Mouse (Mus musculus) brain, embryonic 14.5 days (tissue): ENCODE measurements at regions not wholly inside any gene's neighbourhood (a gene's known extent, or its start where the extent isn't known, plus 50 kb on each side); places are given as distances from the start of the nearest gene placed in this dataset.

ENCODE experiments used
- DNase-seq: peaks from one replicate; pipeline ENCODE4 v3.0.0-alpha.2; 2011; ENCODE audit warnings: low read depth
- CTCF ChIP-seq: fragments of 200-500 bp; IDR thresholded peaks from 2 replicates; pipeline ENCODE4 v1.5.1; 2012; ENCODE audit warnings: inconsistent platforms, mild to moderate bottlenecking, moderate library complexity, borderline replicate concordance; ENCODE audit not compliant: insufficient read depth, insufficient read length; ENCODE audit errors: extremely low read depth
- POLR2A ChIP-seq: fragments of 200-500 bp; IDR thresholded peaks from 2 replicates; pipeline ENCODE4 v1.6.1; 2012; ENCODE audit warnings: mild to moderate bottlenecking, inconsistent platforms, borderline replicate concordance; ENCODE audit not compliant: poor library complexity, insufficient read depth, insufficient read length, severe bottlenecking; ENCODE audit errors: extremely low read depth

DNA sequence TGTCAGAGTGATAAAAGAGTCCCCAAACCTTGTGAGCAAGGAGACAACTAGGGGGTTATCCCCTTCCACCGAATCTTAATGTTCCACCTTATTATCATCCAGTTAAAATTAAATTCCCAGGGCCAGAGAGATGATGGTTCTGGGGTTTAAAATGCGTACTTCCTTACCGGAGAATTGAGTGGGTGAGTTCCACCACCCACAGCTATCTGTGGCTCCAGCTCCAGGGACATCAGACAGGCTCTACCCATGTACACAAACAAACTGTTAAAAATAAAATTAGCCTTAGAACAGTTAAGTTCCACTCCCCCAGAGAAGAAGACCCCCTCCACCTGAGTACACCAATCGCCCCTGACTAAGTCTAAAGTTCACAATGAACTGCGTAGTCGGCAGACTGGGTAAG, 52.0 kb upstream of the Mgat5 start:
- TF ChIP-seq POLR2A (no peak), CTCF (no peak)
- no peak for DNase-seq

DNA sequence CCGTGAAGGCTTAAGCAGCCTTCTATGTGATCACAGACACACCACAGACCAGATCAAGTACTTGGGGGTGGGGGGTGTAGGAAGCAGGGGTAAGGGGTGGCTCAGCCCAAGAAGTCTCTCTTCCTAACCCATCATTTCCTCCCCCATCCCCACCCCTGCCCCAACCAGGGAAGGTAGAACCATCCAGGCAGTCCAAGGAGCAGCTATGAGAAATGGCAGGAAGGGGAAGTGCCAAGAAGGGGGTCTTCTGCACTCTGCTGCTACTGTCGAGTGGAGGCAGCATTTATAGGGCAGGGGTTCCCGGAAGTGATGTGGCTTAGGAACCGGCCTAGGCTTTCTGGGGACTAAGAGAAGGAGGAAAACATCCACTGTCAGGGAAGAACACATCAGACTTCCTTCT, 69.3 kb upstream of the Mgat5 start:
- no peak for DNase-seq
- TF ChIP-seq CTCF (no peak), POLR2A (no peak)

DNA sequence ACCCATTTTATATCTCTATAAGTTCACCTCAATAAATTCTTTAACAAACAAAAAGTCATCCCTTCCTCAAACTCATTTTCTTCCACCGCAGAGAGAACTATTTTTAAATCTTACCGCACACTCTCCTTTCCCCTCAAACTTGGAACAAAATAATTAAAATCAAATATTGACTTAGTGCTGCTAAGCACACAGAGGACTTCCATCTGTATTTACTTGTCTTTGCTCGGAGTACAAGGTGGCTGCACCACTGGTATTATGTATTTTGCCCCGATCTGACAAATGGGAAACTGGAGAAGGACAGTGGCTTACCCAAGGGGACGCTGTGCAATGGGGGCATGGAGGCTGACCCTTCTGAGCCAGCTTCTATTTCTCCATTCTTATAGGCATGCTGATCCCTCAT, 72.9 kb upstream of the Mgat5 start:
- DNase-seq, result no peak
- TF ChIP-seq CTCF (no peak), POLR2A (no peak)

DNA sequence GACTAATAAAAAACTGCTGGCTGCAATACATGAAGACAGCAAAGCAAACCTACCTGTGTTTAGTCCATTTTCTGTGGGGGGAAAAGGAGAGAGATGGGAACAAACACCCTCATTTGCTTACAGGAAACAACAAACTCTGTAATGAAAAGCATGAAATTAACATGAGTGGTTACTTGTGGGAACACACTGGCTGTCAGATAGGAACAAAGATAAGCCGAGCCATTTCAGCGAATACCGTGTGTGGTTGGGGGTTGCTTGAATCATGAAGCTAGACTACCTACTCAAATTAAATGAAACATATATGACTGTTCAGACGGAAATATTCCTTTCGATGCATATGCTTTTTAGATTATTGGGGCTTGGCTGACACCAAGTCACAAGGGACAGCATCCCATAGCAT, 80.0 kb upstream of the Mgat5 start:
- DNase-seq, result peak; percentile 31
- TF ChIP-seq CTCF (no peak), POLR2A (no peak)

DNA sequence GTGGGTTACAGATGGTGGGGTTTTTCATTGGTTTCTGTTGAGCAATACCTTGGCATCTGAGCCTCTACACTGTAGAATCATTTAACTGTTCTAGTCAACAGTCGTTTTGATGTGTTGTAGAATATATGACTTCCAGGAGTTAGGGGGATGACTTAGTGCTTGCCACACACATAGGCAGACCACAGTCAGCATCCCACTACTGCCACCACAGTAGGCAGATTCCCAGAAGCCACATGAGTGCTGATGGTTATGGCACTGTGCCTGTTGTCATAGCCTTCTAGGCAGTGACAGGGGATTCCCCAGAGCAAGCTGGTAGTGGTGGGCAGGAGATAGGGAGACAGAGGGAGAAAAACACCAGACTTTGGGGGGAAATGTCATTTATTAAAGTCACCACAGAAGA, 86.8 kb upstream of the Mgat5 start:
- no peak for TF ChIP-seq POLR2A
- no peak for TF ChIP-seq CTCF
- no peak for DNase-seq

DNA sequence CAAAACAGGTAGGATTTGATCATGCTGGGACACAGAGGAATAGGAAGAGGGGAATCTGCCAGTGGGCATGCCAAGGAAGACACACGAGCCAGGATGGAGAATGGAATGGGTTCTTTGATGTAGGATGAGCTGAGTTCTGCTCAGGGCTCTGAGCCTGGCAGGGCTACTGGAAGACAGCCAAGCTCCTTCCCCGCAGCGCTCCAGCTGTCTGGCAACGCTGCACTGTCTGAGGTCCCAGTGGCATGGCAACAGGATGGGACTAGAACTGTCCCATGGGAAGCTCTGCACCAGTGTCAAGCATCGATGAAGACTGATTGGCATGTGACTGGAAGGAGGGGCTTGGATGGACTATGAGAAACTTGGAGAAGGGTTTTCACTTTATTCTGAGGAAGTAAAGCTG, 97.3 kb upstream of the Mgat5 start:
- DNase-seq, result peak; percentile 82
- TF ChIP-seq POLR2A (no peak), CTCF (no peak)

DNA sequence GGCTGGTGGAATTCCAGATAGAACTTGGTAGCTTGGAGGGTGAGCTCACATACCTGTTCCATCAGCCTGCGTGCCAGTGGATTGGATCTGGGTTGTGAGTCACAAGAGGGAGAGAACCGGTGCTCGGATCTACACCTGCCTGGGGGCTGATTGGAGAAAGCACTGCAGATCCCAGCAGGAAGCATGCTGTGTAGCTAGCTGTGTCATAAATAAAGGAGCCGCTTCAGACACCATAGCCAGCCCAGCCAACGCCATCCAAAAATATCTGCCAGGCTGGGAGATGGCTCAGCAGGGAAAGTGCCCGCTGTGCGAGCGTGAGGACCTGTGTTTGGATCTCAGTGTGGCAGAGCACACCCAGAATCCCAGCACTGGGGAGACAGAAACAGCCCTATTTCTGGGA, 99.0 kb upstream of the Mgat5 start:
- TF ChIP-seq CTCF, result no peak
- TF ChIP-seq POLR2A, result no peak
- peak; percentile 12 for DNase-seq

DNA sequence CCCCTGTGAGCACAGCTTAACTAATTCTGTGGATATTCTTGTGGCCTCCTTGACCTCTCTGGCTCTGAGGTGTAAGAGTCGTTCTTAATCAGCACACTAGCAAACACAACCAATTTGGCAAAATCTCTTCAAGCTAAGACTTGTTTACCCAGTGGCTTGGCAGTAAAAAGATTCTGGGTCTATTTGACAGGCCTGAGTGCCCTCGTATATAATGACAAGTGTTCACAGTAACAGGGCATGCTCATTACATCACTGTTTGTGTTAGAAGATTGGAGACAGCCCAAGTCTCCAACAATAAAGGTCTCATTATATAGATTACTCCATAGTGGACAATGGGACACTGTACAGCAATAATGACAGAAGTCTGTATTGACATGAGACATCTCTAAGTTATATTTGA, 101.2 kb upstream of the Mgat5 start:
- peak; percentile 86 for DNase-seq
- TF ChIP-seq POLR2A (no peak), CTCF (no peak)

DNA sequence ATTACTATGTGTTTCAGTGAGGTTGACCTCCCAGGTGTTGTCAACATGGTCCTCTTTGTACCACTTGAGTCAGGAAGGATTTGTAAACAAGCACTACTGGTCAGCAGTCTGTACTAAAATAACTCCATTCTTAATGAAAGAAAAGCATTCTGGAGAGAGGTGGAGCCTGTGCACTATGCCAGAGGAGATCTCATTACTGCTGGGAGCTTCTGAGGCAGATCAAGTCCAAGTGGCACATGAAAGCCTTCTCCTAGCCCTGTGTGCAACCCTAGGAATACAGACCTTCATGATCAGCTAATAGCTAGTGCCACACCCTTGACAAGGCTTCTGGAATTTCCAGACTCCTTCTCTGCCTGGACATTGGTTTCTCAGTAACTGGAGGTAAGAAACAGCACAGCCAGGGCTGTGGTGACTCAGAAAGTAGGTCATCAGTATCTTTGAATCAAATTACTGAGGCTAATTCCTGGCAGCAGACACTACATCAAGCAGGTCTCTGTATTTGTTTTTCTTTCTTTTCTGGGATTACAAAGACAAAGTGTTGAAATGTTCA, 105.9 kb upstream of the Mgat5 start:
- TF ChIP-seq POLR2A, result no peak
- TF ChIP-seq CTCF, result no peak
- no peak for DNase-seq

DNA sequence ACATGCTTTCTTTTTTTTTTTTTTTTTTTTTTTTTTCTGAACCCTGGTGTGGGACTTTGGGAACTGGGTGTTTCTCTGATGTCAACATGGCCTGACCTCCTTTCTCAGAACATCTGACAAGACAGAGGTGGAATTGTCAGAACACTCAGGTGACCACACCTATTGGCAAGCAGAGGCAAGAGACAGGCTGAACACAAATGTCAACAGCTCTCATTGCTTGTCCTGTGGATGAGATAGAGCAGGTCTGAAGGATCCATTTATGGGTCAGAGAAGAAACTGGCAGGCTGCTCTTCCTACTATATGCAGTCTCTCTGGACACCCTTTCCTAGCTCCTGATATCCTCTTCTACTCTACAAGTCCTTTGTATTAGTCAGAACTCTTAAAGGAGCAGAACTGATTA, 117.2 kb upstream of the Mgat5 start:
- DNase-seq, result no peak
- no peak for TF ChIP-seq CTCF
- no peak for TF ChIP-seq POLR2A

DNA sequence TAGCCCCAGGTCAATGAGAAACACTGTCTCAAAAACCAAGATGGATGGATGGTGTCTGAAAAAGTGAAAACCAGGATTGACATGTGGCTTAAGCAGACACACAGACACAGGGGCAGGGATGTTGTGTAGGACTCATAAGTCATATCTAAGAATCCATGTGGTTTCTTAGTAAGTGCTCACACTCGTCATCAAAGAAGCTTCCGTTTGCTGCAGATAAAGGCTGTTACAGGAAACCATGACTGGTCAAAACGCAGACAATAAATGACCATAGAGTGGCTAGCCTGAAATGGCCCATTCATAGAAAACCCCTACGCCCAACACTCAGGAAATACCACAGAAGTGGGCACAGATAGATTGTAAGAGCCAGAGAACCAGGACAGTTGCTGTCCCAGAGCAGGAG, 118.8 kb upstream of the Mgat5 start:
- DNase-seq, result no peak
- TF ChIP-seq CTCF, result no peak
- no peak for TF ChIP-seq POLR2A

DNA sequence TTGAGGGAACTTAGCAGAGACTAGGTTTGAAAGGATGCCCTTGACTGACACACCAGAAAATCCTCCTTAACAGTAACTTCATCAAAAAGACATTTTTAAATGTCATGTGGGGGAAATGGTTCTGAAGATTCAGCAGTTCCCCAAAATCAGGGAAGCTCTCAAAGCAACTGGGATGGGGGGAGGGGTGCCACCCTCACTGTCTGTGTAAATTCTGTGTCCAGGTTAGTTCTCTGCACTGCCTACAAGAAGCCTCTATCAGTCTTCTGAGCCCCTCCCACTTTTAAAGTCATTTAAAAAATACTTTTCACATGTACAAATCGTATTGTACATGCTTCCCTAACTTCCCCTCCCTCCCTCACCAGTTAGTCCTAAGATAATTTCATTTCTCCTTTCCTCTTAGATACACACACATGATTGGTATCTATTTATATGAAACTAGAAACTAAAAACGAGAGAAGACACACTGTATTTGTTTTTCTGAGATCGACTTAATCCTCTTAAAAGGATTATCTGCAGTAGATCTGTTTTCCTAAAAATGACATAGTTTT, 121.0 kb upstream of the Mgat5 start:
- no peak for TF ChIP-seq CTCF
- TF ChIP-seq POLR2A, result no peak
- no peak for DNase-seq

DNA sequence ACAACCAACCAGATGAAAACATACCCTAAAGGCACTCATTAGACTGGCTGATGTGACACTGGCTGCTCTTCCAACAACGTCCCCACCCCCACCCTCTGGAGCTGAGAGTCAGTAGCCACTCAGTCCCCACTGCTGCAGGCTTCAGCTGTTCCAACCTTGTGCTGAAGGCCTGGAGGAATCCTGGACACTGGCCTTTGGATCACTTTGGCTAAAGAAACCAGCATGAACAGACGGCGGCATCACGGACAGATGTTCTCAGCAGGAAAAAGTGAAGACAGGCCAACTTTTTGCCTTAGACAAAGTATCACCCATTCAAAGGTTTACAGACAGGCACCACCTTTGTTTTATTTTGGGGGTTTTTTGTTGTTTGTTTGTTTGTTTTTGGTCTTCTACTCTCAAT, 125.8 kb upstream of the Mgat5 start:
- no peak for DNase-seq
- TF ChIP-seq POLR2A, result no peak
- TF ChIP-seq CTCF, result no peak

DNA sequence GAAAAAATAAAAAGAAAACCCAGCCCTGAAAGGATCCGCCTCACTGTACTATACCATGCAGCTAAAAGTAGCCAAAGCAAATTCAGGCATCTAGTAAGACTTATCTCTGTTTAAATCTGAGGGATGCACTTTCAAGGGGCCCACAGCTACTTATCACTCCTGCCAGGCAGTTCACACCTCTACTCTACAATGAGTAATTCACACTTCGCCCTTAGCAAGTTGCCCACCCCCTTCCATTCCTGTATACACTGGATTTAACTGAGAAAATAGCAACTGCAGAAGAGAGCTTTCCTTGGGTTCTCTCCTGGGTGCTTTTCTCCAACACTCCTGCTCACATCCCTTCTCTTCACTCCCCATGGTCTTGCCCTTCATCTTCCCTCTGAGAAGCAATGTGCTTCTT, 142.4 kb upstream of the Mgat5 start:
- TF ChIP-seq CTCF (no peak), POLR2A (no peak)
- no peak for DNase-seq
